Mouse (Mus musculus): ENCODE measurements around the gene Lrp6.

Lrp6 gene

GRCm38 (mm10) chr6:134430161-134430799 lies 136.5 kb downstream of the Lrp6 start:
- no peak for DNase-seq

GRCm38 (mm10) chr6:134428455-134428854 lies 138.3 kb downstream of the Lrp6 start:
- no peak for DNase-seq

GRCm38 (mm10) chr6:134427165-134427564 lies 139.6 kb downstream of the Lrp6 start:
- DNase-seq = no peak

GRCm38 (mm10) chr6:134425216-134425717 lies 141.5 kb downstream of the Lrp6 start:
- peak; percentile 52 for DNase-seq

- DNase-seq = no peak
Measured at GRCm38 (mm10) chr6:134421921-134422320, 144.8 kb downstream of the Lrp6 start.

GRCm38 (mm10) chr6:134420375-134420774 lies 146.4 kb downstream of the Lrp6 start:
- no peak for DNase-seq

- DNase-seq = no peak
Measured at GRCm38 (mm10) chr6:134417886-134418285, 148.9 kb downstream of the Lrp6 start.

GRCm38 (mm10) chr6:134416556-134417105 lies 150.1 kb downstream of the Lrp6 start:
- DNase-seq = no peak

- no peak for DNase-seq
Measured at GRCm38 (mm10) chr6:134414532-134414883, 152.3 kb downstream of the Lrp6 start.

- DNase-seq = peak; percentile 67
Measured at GRCm38 (mm10) chr6:134413706-134414531, 152.8 kb downstream of the Lrp6 start.

GRCm38 (mm10) chr6:134407226-134407625 lies 159.5 kb downstream of the Lrp6 start:
- DNase-seq = no peak

- no peak for DNase-seq
Measured at GRCm38 (mm10) chr6:134403684-134404070, 163.1 kb downstream of the Lrp6 start.

GRCm38 (mm10) chr6:134402914-134403683 lies 163.7 kb downstream of the Lrp6 start:
- DNase-seq = peak; percentile 76

All from thymus, postnatal 14 days (tissue).